Mouse (Mus musculus): ENCODE measurements around the gene Eri3. TPM values are rescaled to one million over a fixed set of nuclear protein-coding genes. Genes with fewer than 3 reads are reported as not detected.

Gene Eri3
- 267 and 284 TPM in 2 replicates for polyA plus RNA-seq (2014; fragmentation: Nextera tagmentation; extraction: Ambion mirVana)

DNA sequence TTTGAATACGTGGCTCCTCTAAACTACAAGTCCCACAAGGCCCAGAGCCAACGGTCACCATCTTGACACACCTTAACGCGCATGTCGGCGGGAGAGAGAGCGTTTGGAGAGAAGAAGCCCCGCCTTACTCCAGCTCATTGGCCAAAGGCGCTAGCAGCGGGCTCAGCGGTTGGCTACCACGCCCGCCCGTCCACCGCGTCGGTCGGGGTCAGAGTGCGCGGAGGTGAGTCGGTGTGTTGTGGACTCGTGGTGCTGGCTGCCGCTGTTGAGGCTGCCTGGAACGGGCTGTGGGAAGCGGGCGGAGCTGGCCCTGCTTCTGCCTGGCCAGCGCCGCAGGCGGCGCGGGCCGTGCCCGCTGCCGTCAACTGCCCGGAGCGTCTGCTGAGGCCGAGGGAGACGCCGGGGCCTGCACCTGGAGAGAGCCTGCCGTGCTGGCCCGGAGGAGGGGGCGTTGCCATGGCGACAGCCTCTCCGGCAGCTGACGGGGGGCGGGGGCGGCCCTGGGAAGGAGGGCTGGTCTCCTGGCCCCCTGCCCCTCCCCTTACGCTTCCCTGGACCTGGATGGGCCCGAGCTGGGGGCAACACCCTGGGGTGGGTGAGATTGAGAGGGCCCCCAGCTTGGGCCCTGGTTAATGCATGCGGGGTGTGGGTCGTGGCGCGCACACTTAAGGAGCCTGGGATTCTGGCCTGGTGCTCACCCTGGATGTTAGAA lies at the start of gene Eri3:
Eri3 (plus strand) TSS at position 226 of the 712 bp plus-strand sequence.
- Histone ChIP-seq H3K27me3 (ENCODE audit: control insufficient read depth, insufficient read depth, low read length) (no peaks in the 10 kb centered on the region), H3K4me3 (replicated peaks; ENCODE audit: low read depth, low read length) (peak within 1 kb of the TSS; percentile 86), H3K4me2 (ENCODE audit: low read length) (peak within 1 kb of the TSS; percentile 80), H3K36me3 (ENCODE audit: control insufficient read depth, insufficient read depth, low read length) (0 out of 2 replicates have a peak, but pooled peaks cover 4% of the 10 kb centered on the region), H3K9ac (replicated peaks; ENCODE audit: low read length) (peak within 1 kb of the TSS; percentile 82), H3K4me1 (ENCODE audit: control insufficient read depth, insufficient read depth, low read length) (peaks cover 14% of the 10 kb centered on the region), H3K27ac (replicated peaks; ENCODE audit: low read depth, low read length) (peak within 1 kb of the TSS; percentile 84), H3K9me3 (ENCODE audit: control insufficient read depth, low read length) (no peaks in the 10 kb centered on the region)
- peak; percentile 100 for ATAC-seq (ENCODE audit: low FRiP score, low TSS enrichment)
- peak; percentile 99 for DNase-seq
- under 1% methylated on average over 53 of the region's 53 CpGs for WGBS

- H3K9ac ChIP-seq (replicated peaks; ENCODE audit: low read length) = no peak overlapping the region
- ATAC-seq (ENCODE audit: low FRiP score, low TSS enrichment) = no peak
- H3K9me3 ChIP-seq (ENCODE audit: control insufficient read depth, low read length) = no peaks in the 10 kb centered on the region
- no peak overlapping the region for H3K27ac ChIP-seq (replicated peaks; ENCODE audit: low read depth, low read length)
- H3K4me1 ChIP-seq (ENCODE audit: control insufficient read depth, insufficient read depth, low read length) = no peaks in the 10 kb centered on the region
- no peak overlapping the region for H3K4me3 ChIP-seq (replicated peaks; ENCODE audit: low read depth, low read length)
- no peaks in the 10 kb centered on the region for H3K27me3 ChIP-seq (ENCODE audit: control insufficient read depth, insufficient read depth, low read length)
- 95% methylated on average over 4 of the region's 4 CpGs for WGBS
- H3K4me2 ChIP-seq (ENCODE audit: low read length) = no peak overlapping the region
- no peak for DNase-seq
- H3K36me3 ChIP-seq (ENCODE audit: control insufficient read depth, insufficient read depth, low read length) = no peaks in the 10 kb centered on the region
Observed at GRCm38 (mm10) chr4:117518246-117518645, 31.9 kb upstream of the Eri3 start.

- Histone ChIP-seq H3K36me3 (ENCODE audit: control insufficient read depth, insufficient read depth, low read length) (no peaks in the 10 kb centered on the region), H3K9me3 (ENCODE audit: control insufficient read depth, low read length) (no peaks in the 10 kb centered on the region), H3K9ac (replicated peaks; ENCODE audit: low read length) (no peak overlapping the region), H3K4me2 (ENCODE audit: low read length) (no peak overlapping the region), H3K4me3 (replicated peaks; ENCODE audit: low read depth, low read length) (no peak overlapping the region), H3K27me3 (ENCODE audit: control insufficient read depth, insufficient read depth, low read length) (peaks cover 6% of the 10 kb centered on the region; the same call in 1 of the 2 replicates), H3K4me1 (ENCODE audit: control insufficient read depth, insufficient read depth, low read length) (no peaks in the 10 kb centered on the region), H3K27ac (replicated peaks; ENCODE audit: low read depth, low read length) (no peak overlapping the region)
- ATAC-seq (ENCODE audit: low FRiP score, low TSS enrichment) (no peak), DNase-seq (no peak)
- 67% methylated on average over 2 of the region's 2 CpGs for WGBS
Observed at GRCm38 (mm10) chr4:117521350-117521749, 28.8 kb upstream of the Eri3 start.

- DNase-seq (no peak), ATAC-seq (ENCODE audit: low FRiP score, low TSS enrichment) (no peak)
- 93% methylated on average over 5 of the region's 5 CpGs for WGBS
- Histone ChIP-seq H3K9me3 (ENCODE audit: control insufficient read depth, low read length) (no peaks in the 10 kb centered on the region), H3K4me2 (ENCODE audit: low read length) (no peak overlapping the region), H3K4me3 (replicated peaks; ENCODE audit: low read depth, low read length) (no peak overlapping the region), H3K36me3 (ENCODE audit: control insufficient read depth, insufficient read depth, low read length) (no peaks in the 10 kb centered on the region), H3K27me3 (ENCODE audit: control insufficient read depth, insufficient read depth, low read length) (peaks cover 6% of the 10 kb centered on the region; the same call in 1 of the 2 replicates), H3K9ac (replicated peaks; ENCODE audit: low read length) (no peak overlapping the region), H3K27ac (replicated peaks; ENCODE audit: low read depth, low read length) (no peak overlapping the region), H3K4me1 (ENCODE audit: control insufficient read depth, insufficient read depth, low read length) (0 out of 2 replicates have a peak, but pooled peaks cover 5% of the 10 kb centered on the region)
Observed at GRCm38 (mm10) chr4:117525990-117526389, 24.2 kb upstream of the Eri3 start.

DNA sequence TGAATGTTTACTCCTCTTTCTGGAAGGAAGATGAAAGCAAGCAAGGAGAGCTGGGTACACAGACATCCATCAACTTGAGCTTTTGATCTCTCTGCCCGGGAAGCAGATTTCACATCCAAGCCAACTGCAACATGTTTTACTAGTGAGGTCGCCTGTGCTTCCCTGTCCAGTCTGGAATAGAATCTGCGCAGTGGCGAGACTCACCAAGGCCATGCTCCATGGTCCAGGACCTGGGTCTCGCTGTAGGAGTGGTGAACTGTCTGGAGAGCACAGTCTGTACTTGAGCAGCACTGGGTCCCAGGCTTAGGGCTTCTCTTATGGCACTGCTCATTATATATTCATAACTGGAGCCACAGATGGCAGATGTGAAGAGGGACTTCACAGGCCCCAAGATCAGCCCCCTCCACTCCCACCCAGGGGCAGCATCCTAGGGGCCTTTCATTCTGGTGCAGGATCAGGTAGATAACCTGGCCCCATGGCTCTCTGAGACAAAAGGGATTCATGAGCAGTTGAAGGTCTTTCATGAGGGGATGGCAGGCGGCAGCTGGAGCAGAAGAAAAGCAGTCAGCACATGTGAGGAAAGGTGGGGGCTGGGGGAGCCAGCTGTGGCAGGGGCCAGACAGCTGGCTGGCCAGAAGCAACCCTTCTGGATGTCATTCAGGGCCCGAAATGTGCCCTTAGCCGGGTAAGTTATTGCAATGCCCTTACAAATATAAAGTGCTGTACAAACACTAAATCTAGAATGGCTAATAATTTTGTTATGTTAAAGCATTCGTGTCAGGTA lies 22.9 kb upstream of the Eri3 start:
- no peak overlapping the region for H3K4me2 ChIP-seq (ENCODE audit: low read length)
- H3K27me3 ChIP-seq (ENCODE audit: control insufficient read depth, insufficient read depth, low read length) = peaks cover 6% of the 10 kb centered on the region; the same call in 1 of the 2 replicates
- no peak overlapping the region for H3K9ac ChIP-seq (replicated peaks; ENCODE audit: low read length)
- H3K9me3 ChIP-seq (ENCODE audit: control insufficient read depth, low read length) = no peaks in the 10 kb centered on the region
- no peak overlapping the region for H3K27ac ChIP-seq (replicated peaks; ENCODE audit: low read depth, low read length)
- 0 out of 2 replicates have a peak, but pooled peaks cover 5% of the 10 kb centered on the region for H3K4me1 ChIP-seq (ENCODE audit: control insufficient read depth, insufficient read depth, low read length)
- H3K36me3 ChIP-seq (ENCODE audit: control insufficient read depth, insufficient read depth, low read length) = no peaks in the 10 kb centered on the region
- H3K4me3 ChIP-seq (replicated peaks; ENCODE audit: low read depth, low read length) = no peak overlapping the region
- 62% methylated on average over 9 of the region's 9 CpGs for WGBS
- ATAC-seq (ENCODE audit: low FRiP score, low TSS enrichment) = no peak
- DNase-seq = no peak

- DNase-seq = peak; percentile 64
- 18% methylated on average over 1 of the region's 1 CpGs for WGBS
Observed at GRCm38 (mm10) chr4:117527952-117528351, 22.2 kb upstream of the Eri3 start.

DNA sequence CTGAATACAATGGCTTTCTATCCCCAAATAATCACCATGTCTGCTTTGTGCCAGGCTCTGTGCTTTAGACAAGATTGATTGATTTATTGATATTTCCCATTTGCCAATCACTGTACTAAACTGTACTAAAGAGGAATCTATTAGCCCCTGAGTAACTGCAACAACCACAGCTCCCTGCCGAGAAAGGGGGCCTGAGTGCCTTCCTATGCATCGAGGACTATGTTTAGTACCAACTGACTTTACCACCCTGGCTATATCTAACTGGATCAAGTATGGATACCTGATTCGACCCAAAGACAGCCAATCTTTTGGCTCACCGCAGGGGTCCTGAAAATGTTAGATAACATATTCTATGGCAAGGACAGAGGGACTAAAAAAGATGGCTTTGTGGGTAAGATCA lies 20.3 kb upstream of the Eri3 start:
- WGBS = 57% methylated on average over 4 of the region's 4 CpGs
- H3K27me3 ChIP-seq (ENCODE audit: control insufficient read depth, insufficient read depth, low read length) = no peaks in the 10 kb centered on the region; the same call in 1 of the 2 replicates
- ATAC-seq (ENCODE audit: low FRiP score, low TSS enrichment) (no peak), DNase-seq (no peak)
- H3K36me3 ChIP-seq (ENCODE audit: control insufficient read depth, insufficient read depth, low read length) = no peaks in the 10 kb centered on the region
- H3K9ac ChIP-seq (replicated peaks; ENCODE audit: low read length) = no peak overlapping the region
- H3K4me1 ChIP-seq (ENCODE audit: control insufficient read depth, insufficient read depth, low read length) = 0 out of 2 replicates have a peak, but pooled peaks cover 5% of the 10 kb centered on the region
- H3K27ac ChIP-seq (replicated peaks; ENCODE audit: low read depth, low read length) = no peak overlapping the region
- no peak overlapping the region for H3K4me2 ChIP-seq (ENCODE audit: low read length)
- H3K9me3 ChIP-seq (ENCODE audit: control insufficient read depth, low read length) = no peaks in the 10 kb centered on the region
- H3K4me3 ChIP-seq (replicated peaks; ENCODE audit: low read depth, low read length) = no peak overlapping the region

More at GRCm38 (mm10) chr4:117527952-117528351, 22.2 kb upstream of the Eri3 start:
- peaks cover 6% of the 10 kb centered on the region; the same call in 1 of the 2 replicates for H3K27me3 ChIP-seq (ENCODE audit: control insufficient read depth, insufficient read depth, low read length)
- ATAC-seq (ENCODE audit: low FRiP score, low TSS enrichment) = no peak
- H3K27ac ChIP-seq (replicated peaks; ENCODE audit: low read depth, low read length) = no peak overlapping the region
- no peaks in the 10 kb centered on the region for H3K9me3 ChIP-seq (ENCODE audit: control insufficient read depth, low read length)
- H3K36me3 ChIP-seq (ENCODE audit: control insufficient read depth, insufficient read depth, low read length) = no peaks in the 10 kb centered on the region
- H3K4me1 ChIP-seq (ENCODE audit: control insufficient read depth, insufficient read depth, low read length) = 0 out of 2 replicates have a peak, but pooled peaks cover 5% of the 10 kb centered on the region
- H3K9ac ChIP-seq (replicated peaks; ENCODE audit: low read length) = no peak overlapping the region
- H3K4me2 ChIP-seq (ENCODE audit: low read length) = no peak overlapping the region
- no peak overlapping the region for H3K4me3 ChIP-seq (replicated peaks; ENCODE audit: low read depth, low read length)

GRCm38 (mm10) chr4:117535496-117536200 lies 14.5 kb upstream of the Eri3 start:
- no peak for DNase-seq
- H3K4me3 ChIP-seq (replicated peaks; ENCODE audit: low read depth, low read length) = no peak overlapping the region
- no peaks in the 10 kb centered on the region for H3K9me3 ChIP-seq (ENCODE audit: control insufficient read depth, low read length)
- no peaks in the 10 kb centered on the region for H3K36me3 ChIP-seq (ENCODE audit: control insufficient read depth, insufficient read depth, low read length)
- H3K4me1 ChIP-seq (ENCODE audit: control insufficient read depth, insufficient read depth, low read length) = no peaks in the 10 kb centered on the region
- H3K27ac ChIP-seq (replicated peaks; ENCODE audit: low read depth, low read length) = no peak overlapping the region
- no peak overlapping the region for H3K9ac ChIP-seq (replicated peaks; ENCODE audit: low read length)
- ATAC-seq (ENCODE audit: low FRiP score, low TSS enrichment) = no peak
- H3K4me2 ChIP-seq (ENCODE audit: low read length) = no peak overlapping the region
- WGBS = 59% methylated on average over 9 of the region's 9 CpGs
- H3K27me3 ChIP-seq (ENCODE audit: control insufficient read depth, insufficient read depth, low read length) = no peaks in the 10 kb centered on the region

Data from midbrain, embryonic 14.5 days (tissue).